Comparison of ENCODE assay signal across 22 mouse cellular contexts in genomic region chr11:19109055-19109454, GRCm38 (mm10).
"Had no signal": no experiment of that assay in that cellular context is flagged by ENCODE, and none has a peak within 500 bp of the region (broad histone marks: within the 10 kb centered on the region; RNA-seq: fewer than 3 reads in every experiment).

No protein-coding gene starts in this region.

- H3K4me3 ChIP-seq: heart, embryonic 10.5 days; heart, embryonic 12.5 days; hindbrain, embryonic 13.5 days; hindbrain, embryonic 15.5 days; kidney, embryonic 15.5 days; limb, embryonic 10.5 days; limb, embryonic 12.5 days; liver, embryonic 13.5 days; liver, embryonic 15.5 days had no signal

- ATAC-seq: hindbrain, postnatal 0 days; intestine, embryonic 16.5 days had no signal

- H3K27me3 ChIP-seq: heart, embryonic 12.5 days; hindbrain, embryonic 13.5 days; hindbrain, embryonic 15.5 days; kidney, embryonic 15.5 days; liver, embryonic 13.5 days; liver, embryonic 15.5 days had no signal

- DNase-seq: gastrocnemius, postnatal 14 days; kidney, adult 11 months; kidney, adult 2 months; kidney, adult 9 months; kidney, postnatal 14 days; kidney, postnatal 36 days; layer of hippocampus, adult 9-11 months; layer of hippocampus, postnatal 36 days; liver; liver, embryonic 13.5 days had no signal

- H3K4me2 ChIP-seq: heart, embryonic 12.5 days; hindbrain, embryonic 13.5 days; hindbrain, embryonic 15.5 days; kidney, embryonic 15.5 days; limb, embryonic 12.5 days; liver, embryonic 11.5 days; liver, embryonic 13.5 days; liver, embryonic 15.5 days had no signal

- H3K36me3 ChIP-seq: heart, embryonic 10.5 days; heart, embryonic 12.5 days; hindbrain, embryonic 13.5 days; hindbrain, embryonic 15.5 days; kidney, embryonic 15.5 days; limb, embryonic 10.5 days; limb, embryonic 12.5 days; liver, embryonic 13.5 days; liver, embryonic 15.5 days had no signal

- H3K9ac ChIP-seq: heart, embryonic 12.5 days; hindbrain, embryonic 13.5 days; hindbrain, embryonic 15.5 days; kidney, embryonic 15.5 days; limb, embryonic 12.5 days; liver, embryonic 13.5 days; liver, embryonic 15.5 days had no signal

- H3K4me1 ChIP-seq: heart, embryonic 10.5 days; heart, embryonic 12.5 days; hindbrain, embryonic 13.5 days; limb, embryonic 12.5 days; liver, embryonic 13.5 days; liver, embryonic 15.5 days had no signal

- H3K9me3 ChIP-seq: heart, embryonic 10.5 days; heart, embryonic 12.5 days; hindbrain, embryonic 13.5 days; hindbrain, embryonic 15.5 days; kidney, embryonic 15.5 days; limb, embryonic 10.5 days; limb, embryonic 12.5 days; liver, embryonic 13.5 days; liver, embryonic 15.5 days had no signal

- H3K27ac ChIP-seq: heart, embryonic 10.5 days; hindbrain, embryonic 13.5 days; hindbrain, embryonic 15.5 days; hindbrain, postnatal 0 days; kidney, embryonic 15.5 days; kidney, postnatal 0 days; limb, embryonic 10.5 days; limb, embryonic 12.5 days; liver, embryonic 13.5 days; liver, embryonic 15.5 days had no signal
